Mouse (Mus musculus): ENCODE results near the gene Selenos. TPM values are rescaled to one million over a fixed set of nuclear protein-coding genes. Genes with fewer than 3 reads are reported as not detected.

Selenos gene
- polyA plus RNA-seq, 1 experiment from 2014 or later: 78.8 TPM

DNA sequence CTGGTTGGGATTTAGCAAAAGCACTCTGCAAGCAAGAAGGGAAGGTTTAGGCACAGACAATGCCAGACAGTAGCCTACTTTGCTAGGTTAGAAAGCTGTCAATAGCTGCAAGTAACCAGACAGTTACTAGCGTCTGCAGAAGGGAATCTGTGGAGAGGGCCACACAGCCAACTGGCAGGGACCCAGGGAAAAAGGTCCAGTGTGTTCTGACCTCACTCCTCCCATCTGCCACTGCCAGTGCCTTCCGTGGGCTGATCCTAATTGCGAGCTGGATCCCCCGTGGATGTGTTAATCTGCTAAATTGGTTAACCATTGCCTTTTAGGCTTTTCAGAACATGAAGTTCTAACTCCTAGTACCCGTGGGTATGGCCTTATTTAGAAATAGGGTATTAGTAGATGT, 14.7 kb downstream of the Selenos start:
- no peak overlapping the region for H3K27ac ChIP-seq (ENCODE audit: low read depth, low read length)
- H3K4me1 ChIP-seq (ENCODE audit: control insufficient read depth, insufficient read depth, low read length): no peaks in the 10 kb centered on the region
- peaks cover 29% of the 10 kb centered on the region for H3K36me3 ChIP-seq (ENCODE audit: control insufficient read depth, insufficient read depth, low read length)
- H3K9me3 ChIP-seq (replicated peaks; ENCODE audit: control insufficient read depth, low read length): no peaks in the 10 kb centered on the region
- DNase-seq (ENCODE audit: low spot score) (no peak), ATAC-seq (no peak)
- no peak overlapping the region for H3K4me2 ChIP-seq (ENCODE audit: low read length)
- 69% methylated on average over 5 of the region's 5 CpGs for WGBS
- no peaks in the 10 kb centered on the region for H3K27me3 ChIP-seq (replicated peaks; ENCODE audit: control insufficient read depth, insufficient read depth, low read length)
- no peak overlapping the region for H3K9ac ChIP-seq (ENCODE audit: low read length)
- H3K4me3 ChIP-seq (ENCODE audit: low read depth, low read length): no peak overlapping the region

GRCm38 (mm10) chr7:66098803-66099202, 19.4 kb downstream of the Selenos start:
- DNase-seq (ENCODE audit: low spot score): no peak

GRCm38 (mm10) chr7:66101866-66102265, 22.4 kb downstream of the Selenos start:
- WGBS: 7% methylated on average over 4 of the region's 4 CpGs
- no peak overlapping the region for H3K4me3 ChIP-seq (ENCODE audit: low read depth, low read length)
- DNase-seq (ENCODE audit: low spot score): peak; percentile 75
- H3K9ac ChIP-seq (ENCODE audit: low read length): no peak overlapping the region
- no peaks in the 10 kb centered on the region for H3K4me1 ChIP-seq (ENCODE audit: control insufficient read depth, insufficient read depth, low read length)
- no peaks in the 10 kb centered on the region for H3K9me3 ChIP-seq (replicated peaks; ENCODE audit: control insufficient read depth, low read length)
- no peaks in the 10 kb centered on the region for H3K27me3 ChIP-seq (replicated peaks; ENCODE audit: control insufficient read depth, insufficient read depth, low read length)
- ATAC-seq: no peak
- H3K4me2 ChIP-seq (ENCODE audit: low read length): no peak overlapping the region
- H3K27ac ChIP-seq (ENCODE audit: low read depth, low read length): no peak overlapping the region
- no peaks in the 10 kb centered on the region for H3K36me3 ChIP-seq (ENCODE audit: control insufficient read depth, insufficient read depth, low read length)

More at GRCm38 (mm10) chr7:66098803-66099202, 19.4 kb downstream of the Selenos start:
- Histone ChIP-seq H3K9ac (ENCODE audit: low read length) (no peak overlapping the region), H3K27ac (ENCODE audit: low read depth, low read length) (no peak overlapping the region), H3K36me3 (ENCODE audit: control insufficient read depth, insufficient read depth, low read length) (no peaks in the 10 kb centered on the region), H3K9me3 (replicated peaks; ENCODE audit: control insufficient read depth, low read length) (no peaks in the 10 kb centered on the region), H3K4me3 (ENCODE audit: low read depth, low read length) (no peak overlapping the region), H3K27me3 (replicated peaks; ENCODE audit: control insufficient read depth, insufficient read depth, low read length) (no peaks in the 10 kb centered on the region), H3K4me2 (ENCODE audit: low read length) (no peak overlapping the region), H3K4me1 (ENCODE audit: control insufficient read depth, insufficient read depth, low read length) (no peaks in the 10 kb centered on the region)
- ATAC-seq: no peak
- 80% methylated on average over 7 of the region's 7 CpGs for WGBS

- Histone ChIP-seq H3K27me3 (replicated peaks; ENCODE audit: control insufficient read depth, insufficient read depth, low read length) (0 out of 2 replicates have a peak, but pooled peaks cover 4% of the 10 kb centered on the region), H3K9me3 (replicated peaks; ENCODE audit: control insufficient read depth, low read length) (no peaks in the 10 kb centered on the region), H3K9ac (ENCODE audit: low read length) (no peak overlapping the region), H3K27ac (ENCODE audit: low read depth, low read length) (no peak overlapping the region), H3K36me3 (ENCODE audit: control insufficient read depth, insufficient read depth, low read length) (no peaks in the 10 kb centered on the region), H3K4me3 (ENCODE audit: low read depth, low read length) (no peak overlapping the region), H3K4me2 (ENCODE audit: low read length) (no peak overlapping the region), H3K4me1 (ENCODE audit: control insufficient read depth, insufficient read depth, low read length) (no peaks in the 10 kb centered on the region)
- DNase-seq (ENCODE audit: low spot score) (no peak), ATAC-seq (no peak)
- 90% methylated on average over 5 of the region's 5 CpGs for WGBS
Observed at GRCm38 (mm10) chr7:66104531-66104930, 25.1 kb downstream of the Selenos start.

GRCm38 (mm10) chr7:66105771-66106170, 26.3 kb downstream of the Selenos start:
- H3K4me1 ChIP-seq (ENCODE audit: control insufficient read depth, insufficient read depth, low read length): peaks cover under 1% of the 10 kb centered on the region; the same call in 1 of the 2 replicates
- H3K36me3 ChIP-seq (ENCODE audit: control insufficient read depth, insufficient read depth, low read length): no peaks in the 10 kb centered on the region
- H3K9me3 ChIP-seq (replicated peaks; ENCODE audit: control insufficient read depth, low read length): no peaks in the 10 kb centered on the region
- H3K9ac ChIP-seq (ENCODE audit: low read length): no peak overlapping the region
- H3K27me3 ChIP-seq (replicated peaks; ENCODE audit: control insufficient read depth, insufficient read depth, low read length): 0 out of 2 replicates have a peak, but pooled peaks cover 4% of the 10 kb centered on the region
- H3K4me3 ChIP-seq (ENCODE audit: low read depth, low read length): no peak overlapping the region
- WGBS: 57% methylated on average over 4 of the region's 4 CpGs
- no peak for ATAC-seq
- DNase-seq (ENCODE audit: low spot score): no peak
- H3K4me2 ChIP-seq (ENCODE audit: low read length): no peak overlapping the region
- H3K27ac ChIP-seq (ENCODE audit: low read depth, low read length): no peak overlapping the region

GRCm38 (mm10) chr7:66106581-66107056, 27.2 kb downstream of the Selenos start:
- Histone ChIP-seq H3K4me3 (ENCODE audit: low read depth, low read length) (no peak overlapping the region), H3K9me3 (replicated peaks; ENCODE audit: control insufficient read depth, low read length) (no peaks in the 10 kb centered on the region), H3K36me3 (ENCODE audit: control insufficient read depth, insufficient read depth, low read length) (no peaks in the 10 kb centered on the region), H3K4me2 (ENCODE audit: low read length) (no peak overlapping the region), H3K4me1 (ENCODE audit: control insufficient read depth, insufficient read depth, low read length) (peaks cover 7% of the 10 kb centered on the region), H3K27ac (ENCODE audit: low read depth, low read length) (no peak overlapping the region), H3K27me3 (replicated peaks; ENCODE audit: control insufficient read depth, insufficient read depth, low read length) (0 out of 2 replicates have a peak, but pooled peaks cover 4% of the 10 kb centered on the region), H3K9ac (ENCODE audit: low read length) (no peak overlapping the region)
- no peak for DNase-seq (ENCODE audit: low spot score)
- WGBS: 55% methylated on average over 7 of the region's 7 CpGs
- ATAC-seq: no peak

- ATAC-seq: no peak
- Histone ChIP-seq H3K4me2 (ENCODE audit: low read length) (no peak overlapping the region), H3K27ac (ENCODE audit: low read depth, low read length) (no peak overlapping the region), H3K9ac (ENCODE audit: low read length) (no peak overlapping the region), H3K4me3 (ENCODE audit: low read depth, low read length) (no peak overlapping the region), H3K27me3 (replicated peaks; ENCODE audit: control insufficient read depth, insufficient read depth, low read length) (0 out of 2 replicates have a peak, but pooled peaks cover 4% of the 10 kb centered on the region), H3K36me3 (ENCODE audit: control insufficient read depth, insufficient read depth, low read length) (no peaks in the 10 kb centered on the region), H3K9me3 (replicated peaks; ENCODE audit: control insufficient read depth, low read length) (no peaks in the 10 kb centered on the region), H3K4me1 (ENCODE audit: control insufficient read depth, insufficient read depth, low read length) (peaks cover 7% of the 10 kb centered on the region)
- WGBS: 80% methylated on average over 11 of the region's 11 CpGs
- no peak for DNase-seq (ENCODE audit: low spot score)
Observed at GRCm38 (mm10) chr7:66107206-66107605, 27.8 kb downstream of the Selenos start.

GRCm38 (mm10) chr7:66107930-66108329, 28.5 kb downstream of the Selenos start:
- H3K9me3 ChIP-seq (replicated peaks; ENCODE audit: control insufficient read depth, low read length): no peaks in the 10 kb centered on the region
- peaks cover 7% of the 10 kb centered on the region for H3K4me1 ChIP-seq (ENCODE audit: control insufficient read depth, insufficient read depth, low read length)
- H3K27me3 ChIP-seq (replicated peaks; ENCODE audit: control insufficient read depth, insufficient read depth, low read length): 0 out of 2 replicates have a peak, but pooled peaks cover 4% of the 10 kb centered on the region
- no peak overlapping the region for H3K4me2 ChIP-seq (ENCODE audit: low read length)
- H3K4me3 ChIP-seq (ENCODE audit: low read depth, low read length): no peak overlapping the region
- no peaks in the 10 kb centered on the region for H3K36me3 ChIP-seq (ENCODE audit: control insufficient read depth, insufficient read depth, low read length)
- H3K9ac ChIP-seq (ENCODE audit: low read length): no peak overlapping the region
- no peak overlapping the region for H3K27ac ChIP-seq (ENCODE audit: low read depth, low read length)
- 9% methylated on average over 7 of the region's 7 CpGs for WGBS
- ATAC-seq (no peak), DNase-seq (ENCODE audit: low spot score) (peak; percentile 60)

DNA sequence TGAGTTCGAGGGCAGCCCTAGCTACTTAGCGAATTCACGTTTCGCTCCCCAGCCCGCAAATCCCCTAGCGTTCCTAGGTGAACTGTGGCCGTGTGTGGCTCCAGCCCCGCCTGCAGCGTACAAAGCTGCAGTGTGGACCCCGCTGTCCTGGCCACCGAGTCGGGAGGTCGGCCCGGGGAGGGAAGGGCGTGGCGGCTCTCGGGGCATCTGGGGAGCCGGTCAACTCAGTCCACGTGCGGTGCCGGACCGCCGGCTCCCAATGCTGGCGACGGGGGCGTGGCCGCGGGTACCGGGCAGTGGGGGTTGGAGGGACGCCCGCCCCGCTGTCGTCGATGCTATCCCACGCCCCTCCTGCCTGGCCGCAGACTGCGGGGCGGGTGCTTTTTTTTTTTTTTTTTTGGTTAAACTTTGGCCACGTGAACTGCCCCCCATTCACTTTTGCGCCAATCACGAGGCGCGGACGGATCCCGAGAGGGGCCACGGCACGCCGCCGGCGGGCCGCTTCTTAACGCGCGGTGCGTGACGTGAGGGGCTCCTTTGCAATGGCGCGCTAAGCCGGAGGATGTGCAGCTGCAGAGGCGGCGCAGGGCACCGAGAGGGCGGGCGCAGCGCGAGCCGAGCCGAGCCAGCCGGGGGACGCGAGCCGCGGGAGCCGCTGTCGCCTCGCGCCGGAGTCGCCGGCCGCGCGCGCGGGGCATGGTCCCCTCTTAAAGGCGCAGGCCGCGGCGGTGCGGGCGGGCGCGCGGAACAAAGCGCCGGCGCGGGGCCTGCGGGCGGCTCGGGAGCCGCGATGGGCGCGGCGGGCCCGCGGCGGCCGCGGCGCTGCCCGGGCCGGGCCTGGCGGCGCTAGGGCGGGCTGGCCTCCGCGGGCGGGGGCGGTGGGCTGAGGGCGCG, 29.8 kb downstream of the Selenos start, which contains the start of gene Chsy1:
Chsy1 (plus strand) TSS at position 555 of the 894 bp plus-strand sequence.
- ATAC-seq (peak; percentile 90), DNase-seq (ENCODE audit: low spot score) (peak; percentile 95)
- Histone ChIP-seq H3K9me3 (replicated peaks; ENCODE audit: control insufficient read depth, low read length) (no peaks in the 10 kb centered on the region), H3K4me3 (ENCODE audit: low read depth, low read length) (peak within 1 kb of the TSS; percentile 91), H3K27ac (ENCODE audit: low read depth, low read length) (peak within 1 kb of the TSS; percentile 95), H3K36me3 (ENCODE audit: control insufficient read depth, insufficient read depth, low read length) (no peaks in the 10 kb centered on the region), H3K4me1 (ENCODE audit: control insufficient read depth, insufficient read depth, low read length) (peaks cover 10% of the 10 kb centered on the region), H3K4me2 (ENCODE audit: low read length) (peak within 1 kb of the TSS; percentile 94), H3K27me3 (replicated peaks; ENCODE audit: control insufficient read depth, insufficient read depth, low read length) (0 out of 2 replicates have a peak, but pooled peaks cover 4% of the 10 kb centered on the region), H3K9ac (ENCODE audit: low read length) (peak within 1 kb of the TSS; percentile 96)
- WGBS: under 1% methylated on average over 78 of the region's 123 CpGs

All from forebrain, embryonic 14.5 days (tissue).